Mouse (Mus musculus) adrenal gland, adult 2 months (tissue): Measurements from ENCODE around the gene Bicral. TPM values are rescaled to one million over a fixed set of nuclear protein-coding genes. Genes with fewer than 3 reads are reported as not detected.
"Not testable (repeated sequence)": the region's sequence is repeated elsewhere in the genome, so short reads cannot be mapped to it uniquely, and the experiment has no call there.

Experiments
- DNase-seq: peaks from one replicate; pipeline ENCODE4 v3.0.0; 2021
- polyA plus RNA-seq: library from polyadenylated mRNA; depleted of rRNA; stranded (reverse); fragments of >200 nt; gene quantifications from 2 replicates; pipeline ENCODE4 v1.2.3, GENCODE M21; 2012
- total RNA-seq, 2 experiments: library from RNA; stranded (reverse); gene quantifications; 2 replicates each; pipeline ENCODE4 v1.2.3; 2021

The Bicral gene
- total and polyA plus RNA-seq, 3 experiments: 7.7 to 25.1 (median 22.6) TPM

- no peak for DNase-seq
These were observed 17.3 kb upstream of the Bicral start for GRCm38 (mm10) chr17:46875626-46876025.

- peak; percentile 80 for DNase-seq
These were observed 15.9 kb upstream of the Bicral start for GRCm38 (mm10) chr17:46874133-46874532.

- DNase-seq: no peak
These were observed 14.5 kb upstream of the Bicral start for GRCm38 (mm10) chr17:46872806-46873205.

GRCm38 (mm10) chr17:46870913-46871312 lies 12.6 kb upstream of the Bicral start:
- no peak for DNase-seq

GRCm38 (mm10) chr17:46870204-46870798 lies 12.0 kb upstream of the Bicral start:
- no peak for DNase-seq

- peak; percentile 86 for DNase-seq
These were observed 8.6 kb upstream of the Bicral start for GRCm38 (mm10) chr17:46866836-46867235.

GRCm38 (mm10) chr17:46864566-46865195 lies 6.4 kb upstream of the Bicral start:
- DNase-seq: no peak

GRCm38 (mm10) chr17:46860120-46860519 lies 1.8 kb upstream of the Bicral start:
- DNase-seq: no peak

GRCm38 (mm10) chr17:46858749-46859444 lies 615 bp upstream of the Bicral start:
- no peak for DNase-seq

GRCm38 (mm10) chr17:46857361-46857902 lies 850 bp downstream of the Bicral start:
- DNase-seq: peak; percentile 89

GRCm38 (mm10) chr17:46856471-46857360 lies 1.6 kb downstream of the Bicral start:
- peak; percentile 89 for DNase-seq

GRCm38 (mm10) chr17:46856107-46856388 lies 2.2 kb downstream of the Bicral start:
- DNase-seq: no peak

GRCm38 (mm10) chr17:46855328-46856106 lies 2.8 kb downstream of the Bicral start:
- DNase-seq: peak; percentile 32

- peak; percentile 55 for DNase-seq
These were observed 3.6 kb downstream of the Bicral start for GRCm38 (mm10) chr17:46854640-46855110.

- DNase-seq: no peak
These were observed 4.2 kb downstream of the Bicral start for GRCm38 (mm10) chr17:46854096-46854495.

GRCm38 (mm10) chr17:46853281-46853680 lies 5.0 kb downstream of the Bicral start:
- DNase-seq: peak; percentile 71

- no peak for DNase-seq
These were observed 5.6 kb downstream of the Bicral start for GRCm38 (mm10) chr17:46852725-46853124.

GRCm38 (mm10) chr17:46847206-46847605 lies 11.1 kb downstream of the Bicral start:
- DNase-seq: no peak

GRCm38 (mm10) chr17:46846573-46846972 lies 11.7 kb downstream of the Bicral start:
- DNase-seq: not testable (repeated sequence)

- no peak for DNase-seq
These were observed 13.0 kb downstream of the Bicral start for GRCm38 (mm10) chr17:46845262-46845661.

- no peak for DNase-seq
These were observed 13.5 kb downstream of the Bicral start for GRCm38 (mm10) chr17:46844811-46845210.
